Mouse (Mus musculus): ENCODE results near the gene Zfp46. TPM values are rescaled to one million over a fixed set of nuclear protein-coding genes. Genes with fewer than 3 reads are reported as not detected.

Zfp46 gene
- polyA plus RNA-seq, 1 experiment from 2014 or later: 25.9 TPM

DNA sequence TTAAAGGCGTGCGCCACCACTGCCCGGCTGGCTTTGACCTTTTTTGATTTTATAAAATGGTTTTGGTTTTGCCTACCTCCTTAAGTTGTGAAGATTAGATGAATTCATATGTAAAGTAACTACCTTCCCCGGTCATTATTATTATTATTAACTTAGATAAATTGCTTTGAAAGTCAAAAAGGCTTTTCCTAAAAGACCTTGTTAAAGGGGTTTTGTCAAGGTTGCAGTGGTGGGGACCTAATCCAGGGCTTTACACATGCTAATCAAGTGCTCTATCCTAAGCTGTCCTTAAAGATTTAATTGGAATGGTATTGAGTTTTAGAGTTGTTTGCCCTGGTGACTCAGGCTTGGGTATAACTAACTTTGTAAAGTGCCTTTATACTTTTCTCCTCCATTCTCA lies 33.2 kb downstream of the Zfp46 start:
- no peak overlapping the region for H3K9ac ChIP-seq (ENCODE audit: low read length)
- H3K4me1 ChIP-seq (ENCODE audit: control insufficient read depth, insufficient read depth, low read length): peaks cover 16% of the 10 kb centered on the region
- no peak overlapping the region for H3K4me2 ChIP-seq (ENCODE audit: low read depth, low read length)
- H3K27ac ChIP-seq (ENCODE audit: low read length): no peak overlapping the region
- H3K27me3 ChIP-seq (ENCODE audit: control insufficient read depth, insufficient read depth, low read length): no peaks in the 10 kb centered on the region
- peaks cover 14% of the 10 kb centered on the region for H3K36me3 ChIP-seq (ENCODE audit: control insufficient read depth, insufficient read depth, low read length)
- ATAC-seq (ENCODE audit: insufficient read depth, low FRiP score): no peak
- H3K9me3 ChIP-seq (replicated peaks; ENCODE audit: control insufficient read depth, low read length): no peaks in the 10 kb centered on the region
- H3K4me3 ChIP-seq (replicated peaks; ENCODE audit: low read length): no peak overlapping the region
- 91% methylated on average over 4 of the region's 4 CpGs for WGBS

DNA sequence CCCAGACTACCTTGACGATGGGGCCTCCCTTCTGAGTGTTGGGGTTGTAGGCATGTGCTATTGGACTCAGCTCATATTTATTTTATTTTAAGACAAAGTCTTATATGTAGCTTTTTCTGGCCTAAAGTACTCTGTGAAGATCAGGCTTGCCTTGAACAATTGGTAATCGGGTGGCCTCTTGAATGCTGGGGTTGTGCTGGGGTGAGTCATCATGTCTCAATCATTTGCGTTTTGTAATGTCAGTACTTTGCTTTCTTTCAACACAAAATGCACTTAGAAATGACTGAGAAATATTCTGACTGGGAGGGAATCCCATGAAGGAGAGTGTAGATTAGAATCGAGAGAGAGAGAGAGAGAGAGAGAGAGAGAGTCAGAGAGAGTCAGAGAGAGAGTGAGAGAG lies 35.5 kb downstream of the Zfp46 start:
- Histone ChIP-seq H3K27me3 (ENCODE audit: control insufficient read depth, insufficient read depth, low read length) (no peaks in the 10 kb centered on the region), H3K4me3 (replicated peaks; ENCODE audit: low read length) (no peak overlapping the region), H3K9ac (ENCODE audit: low read length) (no peak overlapping the region), H3K27ac (ENCODE audit: low read length) (no peak overlapping the region), H3K9me3 (replicated peaks; ENCODE audit: control insufficient read depth, low read length) (no peaks in the 10 kb centered on the region), H3K36me3 (ENCODE audit: control insufficient read depth, insufficient read depth, low read length) (peaks cover 17% of the 10 kb centered on the region), H3K4me2 (ENCODE audit: low read depth, low read length) (no peak overlapping the region), H3K4me1 (ENCODE audit: control insufficient read depth, insufficient read depth, low read length) (0 out of 2 replicates have a peak, but pooled peaks cover 2% of the 10 kb centered on the region)
- 68% methylated on average over 4 of the region's 4 CpGs for WGBS
- ATAC-seq (ENCODE audit: insufficient read depth, low FRiP score): no peak

DNA sequence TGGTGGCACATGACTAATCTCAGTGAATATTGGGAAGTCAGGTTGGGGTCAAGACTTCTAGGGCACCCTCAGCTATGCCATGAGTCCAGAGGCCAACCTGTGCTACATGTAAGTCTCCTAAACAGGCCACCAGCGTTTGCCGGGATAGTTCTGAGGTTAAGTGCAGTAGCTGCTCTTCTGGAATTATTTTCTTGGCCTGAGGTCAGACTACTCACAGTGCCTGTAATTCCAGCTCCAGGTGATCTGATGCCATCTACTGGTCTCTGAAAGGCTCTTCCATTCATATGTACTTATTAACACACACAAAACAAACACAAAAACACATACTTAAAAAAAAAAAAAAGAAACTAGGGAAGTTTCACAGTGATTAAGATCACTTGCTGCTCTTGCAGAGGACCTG lies 39.7 kb downstream of the Zfp46 start:
- H3K9ac ChIP-seq (ENCODE audit: low read length): no peak overlapping the region
- no peaks in the 10 kb centered on the region for H3K4me1 ChIP-seq (ENCODE audit: control insufficient read depth, insufficient read depth, low read length)
- no peaks in the 10 kb centered on the region for H3K9me3 ChIP-seq (replicated peaks; ENCODE audit: control insufficient read depth, low read length)
- no peak overlapping the region for H3K4me3 ChIP-seq (replicated peaks; ENCODE audit: low read length)
- H3K27me3 ChIP-seq (ENCODE audit: control insufficient read depth, insufficient read depth, low read length): no peaks in the 10 kb centered on the region
- WGBS: 47% methylated on average over 2 of the region's 2 CpGs
- no peak overlapping the region for H3K4me2 ChIP-seq (ENCODE audit: low read depth, low read length)
- no peak for ATAC-seq (ENCODE audit: insufficient read depth, low FRiP score)
- H3K36me3 ChIP-seq (ENCODE audit: control insufficient read depth, insufficient read depth, low read length): peaks cover 12% of the 10 kb centered on the region
- no peak overlapping the region for H3K27ac ChIP-seq (ENCODE audit: low read length)

DNA sequence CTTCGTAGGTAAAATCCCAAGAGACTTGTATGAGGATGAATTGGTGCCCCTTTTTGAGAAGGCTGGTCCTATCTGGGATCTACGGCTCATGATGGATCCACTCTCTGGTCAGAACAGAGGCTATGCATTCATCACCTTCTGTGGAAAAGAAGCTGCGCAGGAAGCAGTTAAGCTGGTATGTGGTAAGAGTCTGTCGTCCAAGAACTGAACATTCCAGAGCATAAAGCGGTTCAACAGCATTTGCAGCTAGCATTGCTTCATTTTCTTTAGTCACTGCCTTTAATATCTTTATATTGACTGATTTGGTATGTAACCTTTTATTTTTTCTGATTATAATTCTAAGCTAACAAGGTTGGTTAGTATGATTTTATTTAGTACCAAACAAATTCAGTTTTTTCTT lies 42.8 kb downstream of the Zfp46 start:
- H3K4me2 ChIP-seq (ENCODE audit: low read depth, low read length): no peak overlapping the region
- H3K36me3 ChIP-seq (ENCODE audit: control insufficient read depth, insufficient read depth, low read length): peaks cover 7% of the 10 kb centered on the region; the same call in 1 of the 2 replicates
- WGBS: 81% methylated on average over 5 of the region's 5 CpGs
- H3K9ac ChIP-seq (ENCODE audit: low read length): no peak overlapping the region
- no peak overlapping the region for H3K4me3 ChIP-seq (replicated peaks; ENCODE audit: low read length)
- no peak for ATAC-seq (ENCODE audit: insufficient read depth, low FRiP score)
- H3K9me3 ChIP-seq (replicated peaks; ENCODE audit: control insufficient read depth, low read length): no peaks in the 10 kb centered on the region
- no peaks in the 10 kb centered on the region for H3K27me3 ChIP-seq (ENCODE audit: control insufficient read depth, insufficient read depth, low read length)
- H3K4me1 ChIP-seq (ENCODE audit: control insufficient read depth, insufficient read depth, low read length): no peaks in the 10 kb centered on the region
- no peak overlapping the region for H3K27ac ChIP-seq (ENCODE audit: low read length)

DNA sequence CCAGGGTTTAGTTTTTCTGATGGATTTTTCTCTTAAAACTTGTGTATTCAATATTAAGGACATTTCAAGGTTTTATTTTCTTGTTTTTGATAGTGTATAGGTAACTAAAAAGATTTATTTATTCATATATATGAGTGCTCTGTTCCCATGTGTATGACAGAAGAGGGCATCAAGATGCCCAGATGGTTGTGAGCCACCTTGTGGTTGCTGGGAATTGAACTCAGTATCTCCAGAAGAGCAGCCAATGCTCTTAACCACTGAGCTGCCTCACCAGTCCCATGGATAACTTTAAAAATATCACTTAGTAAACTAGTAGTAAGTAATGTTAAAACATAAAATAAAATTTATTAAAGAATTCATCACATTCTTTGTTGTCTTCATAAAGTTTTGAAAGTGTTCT lies 43.6 kb downstream of the Zfp46 start:
- Histone ChIP-seq H3K27me3 (ENCODE audit: control insufficient read depth, insufficient read depth, low read length) (no peaks in the 10 kb centered on the region), H3K4me1 (ENCODE audit: control insufficient read depth, insufficient read depth, low read length) (no peaks in the 10 kb centered on the region), H3K27ac (ENCODE audit: low read length) (no peak overlapping the region), H3K36me3 (ENCODE audit: control insufficient read depth, insufficient read depth, low read length) (peaks cover 11% of the 10 kb centered on the region; the same call in 1 of the 2 replicates), H3K9me3 (replicated peaks; ENCODE audit: control insufficient read depth, low read length) (no peaks in the 10 kb centered on the region), H3K4me2 (ENCODE audit: low read depth, low read length) (no peak overlapping the region), H3K9ac (ENCODE audit: low read length) (no peak overlapping the region), H3K4me3 (replicated peaks; ENCODE audit: low read length) (no peak overlapping the region)
- ATAC-seq (ENCODE audit: insufficient read depth, low FRiP score): no peak

DNA sequence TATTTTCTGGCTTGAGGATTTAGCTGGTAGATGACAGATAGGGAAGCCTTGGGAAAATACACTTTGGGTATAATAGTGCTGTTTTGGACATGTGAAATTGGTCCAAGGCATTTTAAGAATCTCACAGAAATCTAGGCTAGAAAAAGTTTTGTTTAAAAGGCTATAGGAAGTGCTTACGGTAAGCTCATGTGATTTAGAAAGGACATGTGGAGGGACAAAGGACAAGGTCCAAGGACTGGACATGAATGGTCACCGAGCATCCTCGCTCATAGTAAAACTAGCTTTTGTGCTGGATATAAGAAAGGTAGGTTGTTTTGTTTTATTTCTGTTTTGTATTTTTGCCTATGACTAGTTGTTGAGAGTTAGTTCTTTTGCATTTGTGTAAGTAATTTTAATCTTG lies 47.2 kb downstream of the Zfp46 start:
- no peaks in the 10 kb centered on the region for H3K27me3 ChIP-seq (ENCODE audit: control insufficient read depth, insufficient read depth, low read length)
- ATAC-seq (ENCODE audit: insufficient read depth, low FRiP score): no peak
- no peaks in the 10 kb centered on the region; the same call in 1 of the 2 replicates for H3K4me1 ChIP-seq (ENCODE audit: control insufficient read depth, insufficient read depth, low read length)
- no peak overlapping the region for H3K27ac ChIP-seq (ENCODE audit: low read length)
- H3K36me3 ChIP-seq (ENCODE audit: control insufficient read depth, insufficient read depth, low read length): peaks cover 12% of the 10 kb centered on the region; the same call in 1 of the 2 replicates
- WGBS: 96% methylated on average over 3 of the region's 3 CpGs
- H3K9me3 ChIP-seq (replicated peaks; ENCODE audit: control insufficient read depth, low read length): no peaks in the 10 kb centered on the region
- no peak overlapping the region for H3K9ac ChIP-seq (ENCODE audit: low read length)
- H3K4me3 ChIP-seq (replicated peaks; ENCODE audit: low read length): no peak overlapping the region
- no peak overlapping the region for H3K4me2 ChIP-seq (ENCODE audit: low read depth, low read length)

DNA sequence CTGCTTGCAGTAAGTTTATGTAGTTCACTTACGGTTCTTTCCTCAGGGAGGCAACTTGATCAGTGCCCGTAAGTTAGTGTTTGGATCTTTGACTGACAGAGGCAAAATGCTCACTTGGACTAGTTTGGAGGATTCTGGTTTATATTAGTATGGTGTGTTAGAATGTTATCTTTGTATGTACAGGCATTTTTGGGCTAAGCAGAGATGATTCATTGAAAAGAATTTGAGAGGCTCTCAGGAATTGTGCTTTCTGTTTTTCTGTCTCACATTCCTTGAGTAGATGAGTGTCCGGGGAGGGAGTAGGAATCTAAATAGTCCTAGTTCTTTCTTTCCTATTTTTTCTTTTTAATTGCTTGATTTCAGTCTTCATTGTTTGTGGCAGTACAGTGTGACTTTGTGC lies 48.7 kb downstream of the Zfp46 start:
- no peaks in the 10 kb centered on the region; the same call in 1 of the 2 replicates for H3K4me1 ChIP-seq (ENCODE audit: control insufficient read depth, insufficient read depth, low read length)
- no peaks in the 10 kb centered on the region for H3K27me3 ChIP-seq (ENCODE audit: control insufficient read depth, insufficient read depth, low read length)
- H3K4me2 ChIP-seq (ENCODE audit: low read depth, low read length): no peak overlapping the region
- WGBS: 78% methylated on average over 3 of the region's 3 CpGs
- H3K9ac ChIP-seq (ENCODE audit: low read length): no peak overlapping the region
- H3K4me3 ChIP-seq (replicated peaks; ENCODE audit: low read length): no peak overlapping the region
- H3K36me3 ChIP-seq (ENCODE audit: control insufficient read depth, insufficient read depth, low read length): peaks cover 17% of the 10 kb centered on the region; the same call in 1 of the 2 replicates
- no peak for ATAC-seq (ENCODE audit: insufficient read depth, low FRiP score)
- H3K9me3 ChIP-seq (replicated peaks; ENCODE audit: control insufficient read depth, low read length): no peaks in the 10 kb centered on the region
- no peak overlapping the region for H3K27ac ChIP-seq (ENCODE audit: low read length)

DNA sequence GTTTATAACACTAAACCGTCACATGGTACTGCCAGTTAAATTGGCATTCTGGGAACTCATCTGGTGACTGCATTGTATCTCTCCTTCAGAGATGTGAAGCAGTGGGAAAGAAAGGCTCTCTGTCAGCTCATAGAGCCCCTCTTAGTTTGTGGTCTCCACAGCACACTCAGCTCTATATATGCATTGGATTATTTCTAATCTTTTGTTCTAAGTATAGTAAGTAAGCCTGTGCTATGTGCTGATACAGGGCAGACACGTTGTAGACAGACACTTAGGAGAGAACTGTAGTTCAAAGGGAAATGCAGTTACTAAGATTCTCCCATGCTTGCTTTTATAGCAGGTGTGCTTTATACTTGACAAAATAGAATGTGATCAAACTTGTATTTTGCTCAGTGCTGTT lies 50.6 kb downstream of the Zfp46 start:
- Histone ChIP-seq H3K4me1 (ENCODE audit: control insufficient read depth, insufficient read depth, low read length) (no peaks in the 10 kb centered on the region; the same call in 1 of the 2 replicates), H3K27ac (ENCODE audit: low read length) (no peak overlapping the region), H3K36me3 (ENCODE audit: control insufficient read depth, insufficient read depth, low read length) (peaks cover 17% of the 10 kb centered on the region; the same call in 1 of the 2 replicates), H3K9me3 (replicated peaks; ENCODE audit: control insufficient read depth, low read length) (no peaks in the 10 kb centered on the region), H3K4me2 (ENCODE audit: low read depth, low read length) (no peak overlapping the region), H3K4me3 (replicated peaks; ENCODE audit: low read length) (no peak overlapping the region), H3K27me3 (ENCODE audit: control insufficient read depth, insufficient read depth, low read length) (no peaks in the 10 kb centered on the region), H3K9ac (ENCODE audit: low read length) (no peak overlapping the region)
- ATAC-seq (ENCODE audit: insufficient read depth, low FRiP score): no peak
- 50% methylated on average over 2 of the region's 2 CpGs for WGBS

DNA sequence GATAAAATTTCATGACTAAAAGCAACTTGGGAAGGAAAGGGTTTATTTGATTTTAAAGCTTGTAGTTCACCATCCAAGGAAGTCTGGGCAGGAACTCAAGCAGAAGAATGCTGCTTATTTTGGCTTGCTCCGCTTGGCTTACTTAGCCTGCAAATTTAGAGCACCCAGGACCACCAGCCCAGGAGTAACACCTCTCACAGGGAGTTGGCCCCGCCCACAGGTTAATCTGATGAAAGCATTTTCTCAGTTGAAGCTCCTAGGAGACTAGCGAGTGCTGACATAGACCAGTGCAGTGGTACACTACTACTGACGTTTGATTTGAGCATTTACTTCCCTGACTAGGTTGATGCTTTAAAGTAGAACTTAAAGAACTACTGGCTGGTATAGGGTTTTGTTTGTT lies 52.6 kb downstream of the Zfp46 start:
- no peak overlapping the region for H3K4me2 ChIP-seq (ENCODE audit: low read depth, low read length)
- no peak overlapping the region for H3K9ac ChIP-seq (ENCODE audit: low read length)
- no peaks in the 10 kb centered on the region for H3K27me3 ChIP-seq (ENCODE audit: control insufficient read depth, insufficient read depth, low read length)
- no peak for ATAC-seq (ENCODE audit: insufficient read depth, low FRiP score)
- H3K36me3 ChIP-seq (ENCODE audit: control insufficient read depth, insufficient read depth, low read length): peaks cover 18% of the 10 kb centered on the region; the same call in 1 of the 2 replicates
- no peaks in the 10 kb centered on the region; the same call in 1 of the 2 replicates for H3K4me1 ChIP-seq (ENCODE audit: control insufficient read depth, insufficient read depth, low read length)
- no peaks in the 10 kb centered on the region for H3K9me3 ChIP-seq (replicated peaks; ENCODE audit: control insufficient read depth, low read length)
- H3K27ac ChIP-seq (ENCODE audit: low read length): no peak overlapping the region
- WGBS: 64% methylated on average over 4 of the region's 4 CpGs
- H3K4me3 ChIP-seq (replicated peaks; ENCODE audit: low read length): no peak overlapping the region

Measured in stomach, embryonic 16.5 days (tissue).